Mouse (Mus musculus): ENCODE results near the gene Smarcad1. TPM values are rescaled to one million over a fixed set of nuclear protein-coding genes. Genes with fewer than 3 reads are reported as not detected.
"Not testable (repeated sequence)": the region's sequence is repeated elsewhere in the genome, so short reads cannot be mapped to it uniquely, and the experiment has no call there.

Gene Smarcad1
- 48.0 and 60.0 TPM in 2 replicates for polyA plus RNA-seq (2015; fragmentation: Nextera tagmentation; extraction: Ambion mirVana)

DNA sequence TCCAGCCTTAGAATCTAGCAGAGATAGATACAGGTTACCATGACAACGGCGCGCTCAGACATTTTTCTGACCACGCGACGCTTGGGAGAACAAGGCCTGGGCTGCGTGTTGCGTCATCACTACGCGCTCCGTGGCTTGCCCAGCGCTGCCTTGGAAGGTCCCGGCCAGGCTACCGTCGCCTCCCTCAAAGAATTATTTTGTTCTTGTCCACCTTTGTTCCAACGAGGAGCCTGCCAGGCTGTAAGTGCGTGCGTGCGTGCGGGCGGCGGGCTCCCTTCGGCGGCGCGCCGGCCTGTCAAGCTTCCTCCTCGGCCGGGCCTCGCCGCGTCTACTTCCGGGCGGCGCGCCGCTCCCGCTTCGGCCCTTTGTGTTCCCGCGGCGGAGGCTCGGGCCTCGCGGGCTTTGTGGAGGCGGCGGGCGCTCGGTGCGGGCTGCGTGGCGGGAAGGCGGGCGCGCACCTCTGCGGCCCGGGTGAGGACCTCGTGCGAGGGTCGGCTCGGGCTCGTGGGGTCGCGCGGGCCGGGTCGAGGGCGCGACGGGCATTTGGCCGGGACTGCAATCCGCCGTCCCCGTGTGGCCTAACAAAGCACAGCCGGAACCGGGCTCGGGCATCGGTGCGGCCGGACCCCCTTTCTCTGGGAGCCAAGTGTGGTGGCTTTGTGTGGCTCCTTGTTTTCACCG is at the start of gene Smarcad1:
TSS of gene Smarcad1 (plus strand) at position 93 of the 681 bp plus-strand sequence.
- WGBS = under 1% methylated on average over 81 of the region's 81 CpGs

GRCm38 (mm10) chr6:64996824-64997421 is 45.5 kb upstream of the Smarcad1 start:
- Histone ChIP-seq H3K27ac (ENCODE audit: low read length) (no peak overlapping the region), H3K27me3 (ENCODE audit: insufficient read depth, low read length) (no peaks in the 10 kb centered on the region), H3K9me3 (ENCODE audit: low read length) (no peaks in the 10 kb centered on the region), H3K4me1 (ENCODE audit: insufficient read depth, low read length) (no peaks in the 10 kb centered on the region), H3K4me3 (ENCODE audit: low read length) (no peak overlapping the region), H3K4me2 (replicated peaks; ENCODE audit: low read depth, low read length) (no peak overlapping the region), H3K36me3 (ENCODE audit: insufficient read depth, low read length) (no peaks in the 10 kb centered on the region), H3K9ac (replicated peaks; ENCODE audit: low read length) (no peak overlapping the region)
- ATAC-seq (ENCODE audit: low FRiP score, low TSS enrichment) = peak; percentile 77; the same call in 1 of the 2 replicates
- WGBS = 37% methylated on average over 13 of the region's 13 CpGs

More for the DNA sequence above, at the start of gene Smarcad1:
- H3K4me2 ChIP-seq (replicated peaks; ENCODE audit: low read depth, low read length) = peak within 1 kb of the TSS; percentile 64
- peak within 1 kb of the TSS; percentile 96 for H3K27ac ChIP-seq (ENCODE audit: low read length)
- no peaks in the 10 kb centered on the region for H3K27me3 ChIP-seq (ENCODE audit: insufficient read depth, low read length)
- peak within 1 kb of the TSS; percentile 87 for H3K9ac ChIP-seq (replicated peaks; ENCODE audit: low read length)
- peaks cover 29% of the 10 kb centered on the region for H3K36me3 ChIP-seq (ENCODE audit: insufficient read depth, low read length)
- no peaks in the 10 kb centered on the region for H3K9me3 ChIP-seq (ENCODE audit: low read length)
- peak; percentile 96 for ATAC-seq (ENCODE audit: low FRiP score, low TSS enrichment)
- H3K4me1 ChIP-seq (ENCODE audit: insufficient read depth, low read length) = peaks cover 8% of the 10 kb centered on the region
- peak within 1 kb of the TSS; percentile 65 for H3K4me3 ChIP-seq (ENCODE audit: low read length)

DNA sequence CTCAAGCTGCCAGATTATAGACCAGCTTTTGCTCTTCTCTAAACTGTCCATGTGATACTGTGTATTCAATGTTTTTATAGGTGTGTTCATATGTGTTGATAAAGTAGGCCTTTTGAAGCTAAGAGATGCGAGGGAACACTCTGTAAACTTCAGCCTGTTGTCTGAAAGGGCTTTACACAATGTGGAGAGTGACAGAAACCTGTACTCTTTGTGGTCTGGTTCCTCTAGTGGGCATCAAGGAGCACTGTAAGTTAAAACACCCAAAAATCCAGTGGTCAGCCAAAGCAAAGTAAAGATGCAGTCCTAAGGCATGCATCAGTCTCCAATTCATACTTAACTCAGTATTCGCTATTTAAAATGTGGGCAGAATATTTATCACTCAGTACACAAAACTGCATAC is 44.6 kb upstream of the Smarcad1 start:
- no peaks in the 10 kb centered on the region for H3K4me1 ChIP-seq (ENCODE audit: insufficient read depth, low read length)
- H3K9ac ChIP-seq (replicated peaks; ENCODE audit: low read length) = no peak overlapping the region
- no peak overlapping the region for H3K27ac ChIP-seq (ENCODE audit: low read length)
- WGBS = 88% methylated on average over 2 of the region's 2 CpGs
- no peaks in the 10 kb centered on the region for H3K36me3 ChIP-seq (ENCODE audit: insufficient read depth, low read length)
- no peak for ATAC-seq (ENCODE audit: low FRiP score, low TSS enrichment)
- no peak overlapping the region for H3K4me3 ChIP-seq (ENCODE audit: low read length)
- H3K4me2 ChIP-seq (replicated peaks; ENCODE audit: low read depth, low read length) = no peak overlapping the region
- no peaks in the 10 kb centered on the region for H3K27me3 ChIP-seq (ENCODE audit: insufficient read depth, low read length)
- H3K9me3 ChIP-seq (ENCODE audit: low read length) = no peaks in the 10 kb centered on the region

GRCm38 (mm10) chr6:65000757-65001156 is 41.6 kb upstream of the Smarcad1 start:
- H3K4me1 ChIP-seq (ENCODE audit: insufficient read depth, low read length); H3K4me2 ChIP-seq (replicated peaks; ENCODE audit: low read depth, low read length); H3K9me3 ChIP-seq (ENCODE audit: low read length); H3K27me3 ChIP-seq (ENCODE audit: insufficient read depth, low read length); H3K4me3 ChIP-seq (ENCODE audit: low read length); H3K9ac ChIP-seq (replicated peaks; ENCODE audit: low read length); H3K36me3 ChIP-seq (ENCODE audit: insufficient read depth, low read length); ATAC-seq (ENCODE audit: low FRiP score, low TSS enrichment); H3K27ac ChIP-seq (ENCODE audit: low read length): not testable (repeated sequence)
- 79% methylated on average over 5 of the region's 5 CpGs for WGBS

DNA sequence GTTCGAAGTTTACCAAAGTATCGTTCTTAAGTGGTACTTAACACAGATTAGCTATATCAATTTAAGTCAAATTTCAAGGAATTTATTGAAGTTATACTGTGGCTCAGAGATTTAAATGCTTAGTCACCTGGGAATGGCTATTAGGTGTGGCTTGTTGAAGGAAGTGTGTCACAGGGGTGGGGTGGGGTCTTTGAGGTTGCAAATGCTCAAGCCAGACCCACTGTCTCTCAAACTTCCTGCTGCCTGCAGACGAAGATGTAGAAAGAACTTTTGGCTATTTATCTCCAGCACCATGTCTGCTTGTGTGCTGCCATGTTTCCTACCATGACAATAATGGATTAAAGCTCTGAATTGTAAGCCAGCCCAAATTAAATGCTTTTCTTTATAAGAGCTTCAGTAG is 40.2 kb upstream of the Smarcad1 start:
- WGBS = 80% methylated on average over 3 of the region's 3 CpGs
- no peak overlapping the region for H3K9ac ChIP-seq (replicated peaks; ENCODE audit: low read length)
- no peaks in the 10 kb centered on the region for H3K4me1 ChIP-seq (ENCODE audit: insufficient read depth, low read length)
- H3K4me2 ChIP-seq (replicated peaks; ENCODE audit: low read depth, low read length) = no peak overlapping the region
- H3K36me3 ChIP-seq (ENCODE audit: insufficient read depth, low read length) = no peaks in the 10 kb centered on the region
- no peak overlapping the region for H3K4me3 ChIP-seq (ENCODE audit: low read length)
- H3K27ac ChIP-seq (ENCODE audit: low read length) = no peak overlapping the region
- no peak for ATAC-seq (ENCODE audit: low FRiP score, low TSS enrichment)
- no peaks in the 10 kb centered on the region for H3K27me3 ChIP-seq (ENCODE audit: insufficient read depth, low read length)
- H3K9me3 ChIP-seq (ENCODE audit: low read length) = no peaks in the 10 kb centered on the region

GRCm38 (mm10) chr6:65008836-65009235 is 33.5 kb upstream of the Smarcad1 start:
- no peak; the same call in 1 of the 2 replicates for ATAC-seq (ENCODE audit: low FRiP score, low TSS enrichment)
- 4% methylated on average over 5 of the region's 5 CpGs for WGBS
- H3K4me1 ChIP-seq (ENCODE audit: insufficient read depth, low read length) = no peaks in the 10 kb centered on the region
- no peaks in the 10 kb centered on the region for H3K9me3 ChIP-seq (ENCODE audit: low read length)
- no peaks in the 10 kb centered on the region for H3K36me3 ChIP-seq (ENCODE audit: insufficient read depth, low read length)
- H3K27ac ChIP-seq (ENCODE audit: low read length) = no peak overlapping the region
- H3K27me3 ChIP-seq (ENCODE audit: insufficient read depth, low read length) = no peaks in the 10 kb centered on the region
- no peak overlapping the region for H3K4me2 ChIP-seq (replicated peaks; ENCODE audit: low read depth, low read length)
- no peak overlapping the region for H3K9ac ChIP-seq (replicated peaks; ENCODE audit: low read length)
- no peak overlapping the region for H3K4me3 ChIP-seq (ENCODE audit: low read length)

DNA sequence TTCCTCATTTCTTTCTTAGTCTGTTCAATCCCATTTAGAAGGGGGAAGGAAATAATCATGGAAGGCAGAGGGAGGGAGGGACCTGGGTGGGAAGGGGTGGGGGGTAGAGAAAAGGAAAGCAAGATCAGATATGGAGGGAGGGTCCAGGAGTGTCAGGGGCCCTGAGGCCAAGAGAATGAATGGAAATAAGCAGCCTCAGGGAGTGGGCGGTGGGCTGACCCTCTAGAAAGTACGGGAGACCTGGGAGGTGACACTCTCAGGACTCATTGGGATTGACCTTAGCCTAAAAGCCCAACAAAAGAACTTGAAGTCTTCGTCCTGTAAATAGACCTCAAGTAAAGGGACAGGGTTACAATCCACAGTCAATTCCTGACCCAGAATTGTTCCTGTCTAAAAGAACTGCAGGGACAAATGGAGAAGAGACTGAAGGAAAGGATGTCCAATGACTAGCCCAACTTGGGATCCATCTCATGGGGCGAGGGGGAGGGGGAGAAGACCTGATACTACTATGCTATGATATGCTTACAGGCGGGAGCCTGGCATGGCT is 30.9 kb upstream of the Smarcad1 start:
- Histone ChIP-seq H3K36me3 (ENCODE audit: insufficient read depth, low read length) (no peaks in the 10 kb centered on the region), H3K4me3 (ENCODE audit: low read length) (no peak overlapping the region), H3K27ac (ENCODE audit: low read length) (no peak overlapping the region), H3K4me2 (replicated peaks; ENCODE audit: low read depth, low read length) (no peak overlapping the region), H3K9me3 (ENCODE audit: low read length) (no peaks in the 10 kb centered on the region), H3K4me1 (ENCODE audit: insufficient read depth, low read length) (no peaks in the 10 kb centered on the region), H3K27me3 (ENCODE audit: insufficient read depth, low read length) (no peaks in the 10 kb centered on the region), H3K9ac (replicated peaks; ENCODE audit: low read length) (no peak overlapping the region)
- 88% methylated on average over 5 of the region's 5 CpGs for WGBS
- no peak for ATAC-seq (ENCODE audit: low FRiP score, low TSS enrichment)

DNA sequence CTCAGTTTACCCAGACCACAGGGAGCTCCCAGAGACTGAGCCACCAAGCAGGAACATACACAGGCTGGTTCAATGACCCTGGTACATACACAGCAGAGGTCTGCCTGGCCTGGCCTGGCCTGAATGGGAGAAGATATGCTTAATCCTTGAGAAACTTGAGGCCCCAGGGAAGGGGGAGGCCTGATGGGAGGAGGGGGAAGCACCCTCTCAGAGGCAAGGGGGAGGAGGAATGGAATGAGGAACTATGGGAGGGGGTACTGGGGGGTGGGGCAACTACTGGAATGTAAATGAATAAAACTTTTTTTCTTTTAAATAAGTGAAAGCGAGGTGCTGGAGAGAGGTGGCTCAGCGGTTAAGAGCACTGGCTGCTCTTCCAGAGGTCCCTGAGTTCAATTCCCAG is 30.2 kb upstream of the Smarcad1 start:
- no peaks in the 10 kb centered on the region for H3K9me3 ChIP-seq (ENCODE audit: low read length)
- 91% methylated on average over 2 of the region's 2 CpGs for WGBS
- H3K4me3 ChIP-seq (ENCODE audit: low read length) = no peak overlapping the region
- H3K9ac ChIP-seq (replicated peaks; ENCODE audit: low read length) = no peak overlapping the region
- no peak overlapping the region for H3K27ac ChIP-seq (ENCODE audit: low read length)
- no peaks in the 10 kb centered on the region for H3K36me3 ChIP-seq (ENCODE audit: insufficient read depth, low read length)
- ATAC-seq (ENCODE audit: low FRiP score, low TSS enrichment) = no peak
- no peak overlapping the region for H3K4me2 ChIP-seq (replicated peaks; ENCODE audit: low read depth, low read length)
- no peaks in the 10 kb centered on the region for H3K27me3 ChIP-seq (ENCODE audit: insufficient read depth, low read length)
- H3K4me1 ChIP-seq (ENCODE audit: insufficient read depth, low read length) = no peaks in the 10 kb centered on the region

- no peak overlapping the region for H3K9ac ChIP-seq (replicated peaks; ENCODE audit: low read length)
- WGBS = 92% methylated on average over 10 of the region's 10 CpGs
- no peak for ATAC-seq (ENCODE audit: low FRiP score, low TSS enrichment)
- no peak overlapping the region for H3K4me3 ChIP-seq (ENCODE audit: low read length)
- no peaks in the 10 kb centered on the region for H3K27me3 ChIP-seq (ENCODE audit: insufficient read depth, low read length)
- no peak overlapping the region for H3K4me2 ChIP-seq (replicated peaks; ENCODE audit: low read depth, low read length)
- H3K27ac ChIP-seq (ENCODE audit: low read length) = no peak overlapping the region
- no peaks in the 10 kb centered on the region for H3K36me3 ChIP-seq (ENCODE audit: insufficient read depth, low read length)
- no peaks in the 10 kb centered on the region for H3K9me3 ChIP-seq (ENCODE audit: low read length)
- H3K4me1 ChIP-seq (ENCODE audit: insufficient read depth, low read length) = no peaks in the 10 kb centered on the region
Observed at GRCm38 (mm10) chr6:65017566-65017965, 24.8 kb upstream of the Smarcad1 start.

GRCm38 (mm10) chr6:65018966-65019365 is 23.4 kb upstream of the Smarcad1 start:
- H3K4me3 ChIP-seq (ENCODE audit: low read length); H3K27me3 ChIP-seq (ENCODE audit: insufficient read depth, low read length); H3K27ac ChIP-seq (ENCODE audit: low read length); ATAC-seq (ENCODE audit: low FRiP score, low TSS enrichment); H3K9me3 ChIP-seq (ENCODE audit: low read length); H3K4me2 ChIP-seq (replicated peaks; ENCODE audit: low read depth, low read length); H3K36me3 ChIP-seq (ENCODE audit: insufficient read depth, low read length); H3K4me1 ChIP-seq (ENCODE audit: insufficient read depth, low read length); H3K9ac ChIP-seq (replicated peaks; ENCODE audit: low read length): not testable (repeated sequence)
- WGBS = 78% methylated on average over 4 of the region's 5 CpGs

Measured in kidney, embryonic 16.5 days (tissue).